Mouse (Mus musculus) myocyte (in vitro differentiated cells): ENCODE measurements around the gene AU018091.

ENCODE experiments used
- MAX ChIP-seq: IDR thresholded peaks from one replicate; pipeline ENCODE4 v1.6.1; 2011; ENCODE audit warnings: low read depth, mild to moderate bottlenecking, control low read depth
- POLR2A ChIP-seq: IDR thresholded peaks from one replicate; pipeline ENCODE4 v1.6.1; 2011; ENCODE audit warnings: low read depth, mild to moderate bottlenecking, control low read depth, moderate library complexity; ENCODE audit not compliant: insufficient read length

DNA sequence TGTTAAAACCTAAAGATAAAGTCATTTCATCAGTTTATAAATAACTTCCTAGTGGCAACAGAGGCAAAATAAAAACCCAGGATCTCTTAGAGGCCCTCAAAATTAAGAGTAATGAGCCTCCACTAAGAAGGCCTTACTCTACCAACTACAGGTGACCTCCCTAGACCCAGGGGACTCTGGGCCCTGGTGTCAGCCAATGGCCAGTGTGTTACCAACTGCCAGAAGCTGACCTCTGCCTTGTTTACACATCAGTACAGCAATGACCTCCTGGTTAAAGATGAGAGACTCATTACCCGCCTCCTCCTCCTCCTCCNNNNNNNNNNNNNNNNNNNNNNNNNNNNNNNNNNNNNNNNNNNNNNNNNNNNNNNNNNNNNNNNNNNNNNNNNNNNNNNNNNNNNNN is 17.1 kb upstream of the AU018091 start:
- TF ChIP-seq POLR2A (no peak), MAX (no peak)
